Mouse (Mus musculus) small intestine, adult 2 months (tissue): ENCODE measurements around the gene Abcb9. TPM values are rescaled to one million over a fixed set of nuclear protein-coding genes. Genes with fewer than 3 reads are reported as not detected.

ENCODE experiments used
- H3K27ac ChIP-seq: fragments of 200-500 bp; 2 replicates; pipeline ENCODE4 v1.5.1; 2012; ENCODE audit warnings: low read depth, low read length, control low read depth, inconsistent platforms; ENCODE audit not compliant: insufficient read depth
- H3K27me3 ChIP-seq: fragments of 200-500 bp; 2 replicates; pipeline ENCODE4 v1.6.1; 2012; ENCODE audit warnings: mild to moderate bottlenecking, moderate library complexity, low read length, inconsistent platforms; ENCODE audit not compliant: control insufficient read depth, insufficient read depth
- H3K36me3 ChIP-seq: fragments of 200-500 bp; 2 replicates; pipeline ENCODE4 v1.6.1; 2012; ENCODE audit warnings: mild to moderate bottlenecking, low read length, control low read depth, inconsistent platforms; ENCODE audit not compliant: control insufficient read depth, insufficient read depth
- H3K4me1 ChIP-seq: fragments of 200-500 bp; 2 replicates; pipeline ENCODE4 v1.6.1; 2012; ENCODE audit warnings: low read length, inconsistent platforms, mixed read lengths; ENCODE audit not compliant: control insufficient read depth, insufficient read depth, insufficient read length
- H3K4me3 ChIP-seq: fragments of 200-500 bp; 2 replicates; pipeline ENCODE4 v1.5.1; 2012; ENCODE audit warnings: low read depth, mild to moderate bottlenecking, control low read depth, inconsistent platforms, low read length, moderate library complexity
- CTCF ChIP-seq: fragments of 200-500 bp; IDR thresholded peaks from 2 replicates; pipeline ENCODE4 v1.5.1; 2012; ENCODE audit warnings: low read depth, mild to moderate bottlenecking, control low read depth, inconsistent platforms, low read length, moderate library complexity, mixed read lengths; ENCODE audit not compliant: insufficient replicate concordance, insufficient read length; ENCODE audit errors: extremely low read depth
- POLR2A ChIP-seq: fragments of 200-500 bp; IDR thresholded peaks from 2 replicates; pipeline ENCODE4 v1.6.1; 2012; ENCODE audit warnings: low read depth, mild to moderate bottlenecking, control low read depth, inconsistent platforms, low read length, moderate library complexity
- WGBS: fragments of 180-500 bp; shearing (Covaris S2); methylation state at CpG from one replicate; pipeline ENCODE4 v1.1.7; 2018; 5-methylcytosine and 5-hydroxymethylcytosine counted together
- polyA plus RNA-seq: library from polyadenylated mRNA; depleted of rRNA; stranded (reverse); fragments of >200 nt; gene quantifications from 2 replicates; pipeline ENCODE4 v1.2.3, GENCODE M21; 2012

The Abcb9 gene
- polyA plus RNA-seq, 1 experiment = 21.2 TPM

DNA sequence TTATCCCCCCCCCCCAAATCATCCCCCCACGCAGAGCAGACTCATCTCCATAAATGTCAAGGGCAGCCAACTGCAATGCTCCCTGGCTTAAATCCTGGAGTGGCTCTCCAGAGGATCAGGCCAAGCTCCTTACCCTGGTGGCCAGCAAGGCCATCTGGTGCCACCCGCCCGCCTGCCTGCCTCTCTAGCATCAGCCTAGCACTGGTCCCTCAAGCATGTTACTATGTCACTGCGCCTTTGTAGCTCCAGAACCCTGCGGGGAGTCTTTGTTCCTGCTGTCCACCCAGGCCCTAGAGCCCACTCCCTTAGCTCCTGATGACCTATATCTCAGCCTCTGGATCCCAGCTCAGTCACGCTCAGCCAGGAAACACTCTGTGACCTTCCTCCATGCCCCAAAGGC lies 70.9 kb downstream of the Abcb9 start:
- WGBS = 88% methylated on average over 6 of the region's 6 CpGs
- Histone ChIP-seq H3K4me3 (no peak overlapping the region), H3K36me3 (peaks cover 2% of the 10 kb centered on the region; the same call in 1 of the 2 replicates), H3K27ac (no peak overlapping the region), H3K4me1 (peaks cover 30% of the 10 kb centered on the region), H3K27me3 (no peaks in the 10 kb centered on the region)
- TF ChIP-seq CTCF (no peak), POLR2A (no peak)

GRCm38 (mm10) chr5:124022365-124022764 lies 73.2 kb downstream of the Abcb9 start:
- H3K27ac ChIP-seq = peak overlapping the region; percentile 33; the same call in 1 of the 2 replicates

GRCm38 (mm10) chr5:124021701-124022100 lies 73.9 kb downstream of the Abcb9 start:
- WGBS = 82% methylated on average over 11 of the region's 11 CpGs
- TF ChIP-seq CTCF (no peak), POLR2A (no peak)
- Histone ChIP-seq H3K4me1 (peaks cover 31% of the 10 kb centered on the region), H3K4me3 (no peak overlapping the region), H3K27me3 (no peaks in the 10 kb centered on the region), H3K36me3 (peaks cover 2% of the 10 kb centered on the region; the same call in 1 of the 2 replicates), H3K27ac (no peak overlapping the region)

More at GRCm38 (mm10) chr5:124022365-124022764, 73.2 kb downstream of the Abcb9 start:
- 64% methylated on average over 7 of the region's 7 CpGs for WGBS
- H3K36me3 ChIP-seq = peaks cover 2% of the 10 kb centered on the region; the same call in 1 of the 2 replicates
- no peaks in the 10 kb centered on the region for H3K27me3 ChIP-seq
- peaks cover 29% of the 10 kb centered on the region for H3K4me1 ChIP-seq
- no peak overlapping the region for H3K4me3 ChIP-seq
- TF ChIP-seq POLR2A (no peak), CTCF (no peak)

DNA sequence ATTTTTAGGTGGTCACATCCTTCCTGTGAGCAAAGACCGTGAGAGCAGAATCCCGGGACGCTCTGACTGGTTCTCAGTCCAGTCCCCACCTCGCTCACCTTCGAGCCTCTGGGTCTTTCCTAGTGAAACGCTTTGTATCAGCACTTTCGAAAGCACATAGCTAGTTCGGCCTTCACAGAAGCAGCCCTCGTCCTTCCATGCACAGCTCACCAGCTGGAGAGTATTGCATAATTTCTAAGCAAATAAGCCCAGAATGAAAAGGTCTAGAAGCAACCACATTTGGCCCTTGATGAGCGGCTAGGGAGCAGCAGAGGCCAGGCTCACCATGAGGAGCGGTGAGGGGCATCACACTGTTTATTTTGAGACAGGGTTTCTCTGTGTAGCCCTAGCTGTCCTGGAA lies 74.5 kb downstream of the Abcb9 start:
- H3K27me3 ChIP-seq = no peaks in the 10 kb centered on the region
- H3K27ac ChIP-seq = no peak overlapping the region
- peaks cover 33% of the 10 kb centered on the region for H3K4me1 ChIP-seq
- TF ChIP-seq CTCF (no peak), POLR2A (no peak)
- 82% methylated on average over 11 of the region's 11 CpGs for WGBS
- H3K4me3 ChIP-seq = no peak overlapping the region
- peaks cover 2% of the 10 kb centered on the region; the same call in 1 of the 2 replicates for H3K36me3 ChIP-seq

- no peak overlapping the region for H3K4me3 ChIP-seq
- WGBS = 51% methylated on average over 12 of the region's 12 CpGs
Measured at GRCm38 (mm10) chr5:124019348-124020216, 76.0 kb downstream of the Abcb9 start.

DNA sequence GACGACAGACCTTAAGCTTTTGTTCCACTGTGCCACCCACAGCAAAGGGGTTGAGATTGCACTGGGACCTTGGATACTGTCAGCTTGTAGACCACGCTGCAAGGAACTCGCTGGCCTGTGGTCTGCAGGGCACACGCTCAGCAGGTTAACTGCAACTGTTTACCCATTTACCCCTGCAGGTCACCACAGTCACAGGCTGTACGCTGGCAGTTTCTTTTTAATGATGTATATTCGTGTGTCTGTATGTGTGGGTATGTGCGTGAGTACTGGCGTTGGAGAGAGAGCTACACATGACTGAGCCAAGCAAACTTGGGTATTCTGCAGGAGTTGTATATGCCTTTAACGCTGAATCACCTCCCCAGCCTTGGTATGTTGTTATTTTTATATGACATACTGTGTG lies 76.9 kb downstream of the Abcb9 start:
- WGBS = 82% methylated on average over 9 of the region's 9 CpGs

More at GRCm38 (mm10) chr5:124019348-124020216, 76.0 kb downstream of the Abcb9 start:
- peaks cover 34% of the 10 kb centered on the region for H3K4me1 ChIP-seq
- H3K27ac ChIP-seq = no peak overlapping the region
- H3K27me3 ChIP-seq = no peaks in the 10 kb centered on the region
- no peak for TF ChIP-seq POLR2A
- peaks cover 2% of the 10 kb centered on the region; the same call in 1 of the 2 replicates for H3K36me3 ChIP-seq

DNA sequence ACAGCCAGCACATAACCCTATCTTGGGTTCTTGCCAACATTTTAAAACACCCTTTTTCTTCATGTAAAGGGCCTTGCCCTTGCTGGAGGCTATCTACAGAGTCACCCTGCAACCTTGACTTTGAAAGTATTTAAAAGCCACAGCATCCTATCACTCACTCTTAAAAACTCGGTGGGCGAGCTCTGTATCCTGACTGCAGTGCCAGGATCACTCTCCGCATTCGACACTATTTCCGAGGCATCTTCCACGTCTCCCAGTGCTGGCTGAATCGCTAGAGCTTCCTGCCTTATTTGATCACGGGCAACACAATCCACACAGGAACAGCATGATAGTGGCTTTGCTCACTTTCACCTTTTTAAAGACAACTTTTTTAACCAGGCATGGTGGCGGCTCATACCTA lies 77.7 kb downstream of the Abcb9 start:
- TF ChIP-seq POLR2A = no peak
- TF ChIP-seq CTCF = no peak
- WGBS = 78% methylated on average over 9 of the region's 9 CpGs
- Histone ChIP-seq H3K4me3 (no peak overlapping the region), H3K27me3 (no peaks in the 10 kb centered on the region), H3K36me3 (peaks cover 2% of the 10 kb centered on the region; the same call in 1 of the 2 replicates), H3K27ac (no peak overlapping the region), H3K4me1 (peaks cover 45% of the 10 kb centered on the region)

More for the DNA sequence above, 76.9 kb downstream of the Abcb9 start:
- Histone ChIP-seq H3K36me3 (peaks cover 2% of the 10 kb centered on the region; the same call in 1 of the 2 replicates), H3K4me3 (no peak overlapping the region), H3K27me3 (no peaks in the 10 kb centered on the region), H3K4me1 (peaks cover 39% of the 10 kb centered on the region), H3K27ac (no peak overlapping the region)
- TF ChIP-seq CTCF (no peak), POLR2A (no peak)
